Mouse (Mus musculus): Measurements from ENCODE around the gene Pm20d1.

DNA sequence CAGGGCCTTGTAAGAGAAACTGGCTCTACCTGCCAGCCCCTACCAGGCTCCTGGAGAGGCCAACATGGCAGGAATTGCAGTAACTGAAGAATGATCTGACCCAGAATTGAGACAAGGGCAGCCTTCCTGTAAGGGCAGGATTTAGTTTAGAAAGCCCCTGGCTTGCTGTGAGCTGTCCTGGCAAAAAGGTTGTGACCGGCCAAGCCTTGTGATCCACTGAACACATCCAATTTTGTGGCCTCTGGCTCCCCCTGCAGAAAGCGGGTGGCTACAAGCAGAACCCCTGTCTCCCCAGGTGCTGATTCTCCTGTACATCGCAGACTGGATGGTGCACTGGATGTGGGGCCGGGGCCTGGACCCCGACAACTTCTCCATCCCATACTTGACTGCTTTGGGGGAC is 49.1 kb downstream of the Pm20d1 start:
- 0 out of 2 replicates have a peak, but pooled peaks have one; percentile 16 for TF ChIP-seq CTCF (IDR thresholded peaks at IDR 0.05; ENCODE audit: low read depth, low read length)
- no peak for TF ChIP-seq POLR2A (IDR thresholded peaks at IDR 0.05; ENCODE audit: borderline replicate concordance, low read depth, low read length)

Measured in bone marrow macrophage, adult 2 months (primary cell).